Mouse (Mus musculus) c-Kit-negative CD71-positive TER-119-positive erythroid progenitor cells, embryonic 14.5 days (primary cell): ENCODE data around the gene Cabp1.
"Not testable (repeated sequence)": the region's sequence is repeated elsewhere in the genome, so short reads cannot be mapped to it uniquely, and the experiment has no call there.

Experiments used
- DNase-seq: peaks from one replicate; pipeline ENCODE4 v3.0.0-alpha.2; 2013; ENCODE audit warnings: low read depth, low spot score

Gene Cabp1

DNA sequence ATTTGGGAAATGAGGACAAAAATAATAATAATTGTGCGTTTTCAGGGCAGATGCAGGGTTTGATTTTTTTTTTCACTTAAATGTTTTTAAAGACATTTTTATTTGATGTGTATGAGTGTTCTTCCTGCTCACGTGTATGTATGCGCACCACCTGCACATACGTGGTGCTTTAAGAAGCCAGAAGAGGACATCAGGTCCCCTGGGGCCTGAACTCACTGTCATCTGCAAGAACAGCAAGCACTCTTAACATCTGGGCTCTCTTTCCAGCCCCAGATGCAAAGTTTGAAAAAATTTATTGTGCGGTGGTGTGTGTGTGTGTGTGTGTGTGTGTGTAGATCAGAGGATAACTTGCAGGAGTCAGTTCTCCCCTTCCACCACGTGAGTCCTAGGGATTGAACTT, 16.3 kb downstream of the Cabp1 start:
- DNase-seq, result no peak

DNA sequence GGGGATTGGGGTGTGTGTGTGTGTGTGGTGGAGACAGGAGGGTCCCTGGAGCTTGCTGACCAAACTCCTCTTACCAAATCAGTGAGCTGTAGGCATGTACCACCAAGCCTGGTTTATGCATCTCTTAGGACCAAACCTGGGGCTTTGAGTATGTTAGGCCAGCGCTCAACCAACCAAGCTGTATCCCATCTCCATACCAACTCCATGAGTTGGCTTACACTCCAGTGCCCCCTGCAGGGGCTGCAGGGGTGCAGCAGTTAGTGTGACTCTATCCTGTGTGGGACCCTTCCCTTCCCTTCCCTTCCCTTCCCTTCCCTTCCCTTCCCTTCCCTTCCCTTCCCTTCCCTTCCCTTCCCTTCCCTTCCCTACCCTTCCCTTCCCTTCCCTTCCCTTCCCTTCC, 19.6 kb downstream of the Cabp1 start:
- no peak for DNase-seq

- DNase-seq, result no peak
Measured at GRCm38 (mm10) chr5:115170150-115170549, 24.0 kb downstream of the Cabp1 start.

DNA sequence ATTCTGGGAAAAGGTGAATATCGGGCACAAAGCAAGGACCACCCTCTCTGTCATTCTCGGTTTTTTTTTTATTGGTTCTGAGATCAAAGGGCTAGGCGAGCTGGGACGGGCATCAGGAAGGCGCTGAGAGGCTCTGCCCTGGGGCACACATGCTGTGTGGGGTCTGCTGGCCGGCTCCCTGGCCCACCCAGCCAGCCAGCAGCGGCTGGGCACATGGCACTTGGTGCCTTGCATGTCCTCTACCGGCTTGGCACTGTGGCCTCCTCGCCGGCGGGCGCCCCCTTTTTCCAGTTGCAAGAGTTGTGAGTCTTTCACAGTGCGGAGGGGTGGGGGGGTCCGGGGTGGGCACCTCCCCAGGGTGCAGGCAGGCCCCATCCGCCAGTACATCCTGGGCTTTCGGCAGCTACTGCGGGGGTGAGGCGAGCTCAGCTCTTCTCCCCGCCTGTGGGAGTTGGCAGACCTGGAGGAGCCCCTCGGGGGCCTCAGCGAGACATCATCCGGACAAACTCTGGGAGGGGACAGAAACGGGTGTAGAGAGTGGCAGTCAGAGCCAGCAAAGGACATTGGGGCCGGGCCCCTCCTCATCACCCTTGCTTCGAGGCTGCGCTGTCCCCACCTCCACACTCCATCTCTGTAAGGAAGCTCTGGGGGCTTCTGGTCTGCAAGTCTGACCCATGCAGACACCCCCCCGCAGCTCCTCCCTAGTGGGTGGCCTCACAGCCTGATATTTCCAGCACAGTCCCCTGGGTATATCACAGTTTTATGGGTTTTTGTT, 25.4 kb downstream of the Cabp1 start:
- no peak for DNase-seq

DNA sequence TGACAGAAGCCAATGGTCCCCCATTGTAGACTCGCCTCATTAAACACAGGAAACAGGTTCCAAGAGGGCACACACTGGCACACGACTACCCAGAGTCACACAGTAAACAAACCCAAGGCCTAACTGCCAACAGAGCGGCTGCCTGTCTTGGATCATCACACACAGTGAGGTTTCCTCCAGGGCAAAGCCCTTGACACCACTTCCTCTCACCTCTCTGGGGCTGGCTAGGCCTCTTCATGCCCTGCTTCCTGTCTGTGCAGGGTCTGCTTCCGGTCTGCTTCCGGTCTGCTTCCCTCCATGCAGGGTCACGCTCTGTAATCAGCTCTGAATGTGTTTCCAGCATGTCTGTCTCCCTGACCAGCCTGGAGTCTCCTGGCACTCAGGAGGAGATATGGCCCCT, 26.8 kb downstream of the Cabp1 start:
- no peak for DNase-seq

- no peak for DNase-seq
Measured at GRCm38 (mm10) chr5:115166815-115167194, 27.4 kb downstream of the Cabp1 start.

- DNase-seq, result no peak
Measured at GRCm38 (mm10) chr5:115165895-115166814, 28.0 kb downstream of the Cabp1 start.

- no peak for DNase-seq
Measured at GRCm38 (mm10) chr5:115165351-115165750, 28.8 kb downstream of the Cabp1 start.

GRCm38 (mm10) chr5:115164446-115164845, 29.7 kb downstream of the Cabp1 start:
- DNase-seq, result not testable (repeated sequence)

- DNase-seq, result no peak
Measured at GRCm38 (mm10) chr5:115163563-115163962, 30.6 kb downstream of the Cabp1 start.

DNA sequence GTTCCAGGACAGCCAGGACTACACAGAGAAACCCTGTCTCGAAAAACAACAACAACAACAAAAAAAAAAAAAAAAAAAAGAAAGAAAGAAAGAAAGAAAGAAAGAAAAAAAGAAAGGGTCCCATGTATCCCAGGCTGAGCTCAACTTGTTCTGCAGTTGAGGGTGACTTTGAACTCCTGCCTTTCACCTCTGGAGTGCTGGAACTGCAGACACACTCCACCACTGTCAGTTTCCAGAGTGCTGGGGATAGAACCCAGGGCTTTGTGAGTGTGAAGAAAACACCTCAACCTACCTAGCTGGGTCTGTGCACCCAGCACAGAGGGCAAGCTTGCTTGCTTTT, 32.3 kb downstream of the Cabp1 start:
- DNase-seq, result not testable (repeated sequence)

- DNase-seq, result no peak
Measured at GRCm38 (mm10) chr5:115161064-115161939, 32.9 kb downstream of the Cabp1 start.

- no peak for DNase-seq
Measured at GRCm38 (mm10) chr5:115160655-115161054, 33.5 kb downstream of the Cabp1 start.

DNA sequence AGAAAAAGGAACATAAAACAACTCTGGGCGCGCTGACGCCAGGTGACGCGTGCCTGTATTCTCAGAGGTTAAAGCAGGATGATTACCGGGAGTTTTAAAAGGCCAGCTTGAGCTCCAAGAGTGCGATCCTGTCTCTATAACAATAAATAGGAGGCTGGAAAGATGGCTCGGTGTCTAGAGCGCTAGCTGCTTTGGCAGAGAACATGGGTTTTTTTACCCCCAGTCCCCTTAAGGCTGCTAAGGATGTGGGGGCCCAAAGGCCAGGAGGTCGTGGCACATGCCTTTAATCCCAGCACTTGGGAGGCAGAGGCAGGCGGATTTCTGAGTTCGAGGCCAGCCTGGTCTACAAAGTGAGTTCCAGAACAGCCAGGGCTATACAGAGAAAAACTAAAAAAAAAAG, 35.0 kb downstream of the Cabp1 start:
- no peak for DNase-seq

GRCm38 (mm10) chr5:115158040-115158983, 35.9 kb downstream of the Cabp1 start, which contains the start of gene Mlec:
Gene Mlec, minus strand, starts transcription at chr5:115158179.
- peak; percentile 97 for DNase-seq

DNA sequence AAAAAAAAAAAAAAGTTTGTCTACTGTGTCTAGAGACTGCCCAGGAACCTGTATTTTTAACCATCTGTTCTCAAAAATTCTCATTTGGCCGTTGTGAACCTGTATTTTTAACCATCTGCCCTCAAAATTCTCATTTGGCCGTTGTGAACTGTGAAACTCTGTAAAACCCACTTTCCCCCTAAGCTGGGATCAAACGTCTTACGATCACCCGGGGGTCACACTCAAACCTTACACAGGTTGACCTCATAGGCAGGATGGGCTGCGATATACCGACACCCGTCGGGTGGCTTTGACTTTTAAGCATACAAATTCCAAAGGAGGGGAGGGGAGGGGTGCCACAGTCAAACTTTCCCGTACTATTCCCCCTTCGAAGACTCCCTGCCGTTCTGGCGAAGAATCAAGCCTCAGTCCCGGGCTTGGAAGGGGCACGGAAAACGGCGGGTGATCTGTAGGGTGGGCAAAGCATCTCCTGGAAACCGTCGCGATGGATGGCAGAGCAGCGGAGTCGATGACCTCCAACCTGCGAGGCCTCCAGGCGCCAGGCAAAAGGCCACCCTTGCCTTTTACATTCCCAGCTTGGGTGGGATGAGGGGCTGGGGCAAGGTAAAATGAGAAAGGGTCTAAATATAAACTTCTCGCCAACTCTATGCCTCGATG, 37.1 kb downstream of the Cabp1 start:
- no peak for DNase-seq

- DNase-seq, result no peak
Measured at GRCm38 (mm10) chr5:115156401-115156800, 37.8 kb downstream of the Cabp1 start.

- no peak for DNase-seq
Measured at GRCm38 (mm10) chr5:115155831-115156230, 38.4 kb downstream of the Cabp1 start.

DNA sequence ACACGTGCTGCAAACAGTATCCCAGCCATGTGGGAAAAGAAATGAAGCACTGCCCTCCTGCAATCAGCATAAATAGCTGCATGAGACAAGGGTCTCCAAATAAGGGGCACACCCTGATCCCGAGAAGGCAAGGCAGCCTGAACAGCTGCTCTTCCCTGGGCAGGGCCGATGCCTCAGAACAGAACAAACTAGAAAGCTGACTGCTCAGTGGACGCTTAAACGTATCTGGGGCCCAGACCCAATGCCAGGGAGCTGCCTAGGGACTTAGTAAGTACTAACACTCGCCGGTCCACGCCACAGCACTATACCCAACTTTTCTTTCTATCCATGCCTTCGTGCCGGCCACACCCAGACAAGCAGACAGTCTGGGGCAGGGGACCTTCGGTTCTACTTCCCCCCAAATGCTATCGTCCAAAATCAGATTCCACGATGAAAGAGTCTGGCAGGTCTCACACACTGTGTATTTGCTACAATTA, 39.0 kb downstream of the Cabp1 start:
- DNase-seq, result no peak
